Mouse (Mus musculus): ENCODE measurements around the gene Ptprcap. TPM values are rescaled to one million over a fixed set of nuclear protein-coding genes. Genes with fewer than 3 reads are reported as not detected.

Gene Ptprcap
- polyA plus RNA-seq, 1 experiment from 2014 or later = 0.51 TPM

DNA sequence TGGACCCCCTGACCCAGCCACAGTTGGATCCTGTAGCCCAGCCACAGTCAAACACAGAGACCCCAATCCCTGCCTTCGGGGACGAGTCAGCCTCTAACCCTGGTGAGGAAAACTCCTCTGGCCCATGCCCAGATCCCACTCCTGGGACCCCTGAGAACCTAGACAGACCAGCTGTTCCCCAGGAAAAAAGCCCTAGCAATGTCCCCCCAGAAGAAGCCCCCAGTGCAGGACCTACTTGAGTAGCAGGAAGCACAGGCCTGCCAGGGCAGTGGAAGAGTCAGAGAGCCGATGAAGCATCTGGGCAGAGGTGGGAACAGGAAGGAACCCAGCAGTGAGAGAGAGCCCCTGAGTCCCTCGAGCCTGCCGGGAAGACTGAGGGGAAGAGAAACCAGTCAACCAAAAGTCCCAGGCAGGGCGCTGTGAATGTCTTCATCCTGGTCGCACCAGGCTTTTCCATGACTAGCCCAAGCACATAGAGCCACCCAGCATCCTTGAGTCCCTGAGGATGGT, 9.6 kb upstream of the Ptprcap start, which contains the start of gene Cabp4:
Cabp4 (minus strand) TSS at position 275 of the 510 bp plus-strand sequence.
- no peak within 1 kb of the TSS for H3K9ac ChIP-seq (replicated peaks; ENCODE audit: low read depth, low read length)
- no peak within 1 kb of the TSS for H3K27ac ChIP-seq (ENCODE audit: low read depth, low read length)
- peaks cover 7% of the 10 kb centered on the region; the same call in 1 of the 2 replicates for H3K4me1 ChIP-seq (ENCODE audit: control insufficient read depth, insufficient read depth, low read length)
- H3K27me3 ChIP-seq (ENCODE audit: control insufficient read depth, insufficient read depth, low read length) = no peaks in the 10 kb centered on the region
- no peaks in the 10 kb centered on the region for H3K9me3 ChIP-seq (ENCODE audit: control insufficient read depth, low read length)
- WGBS = 83% methylated on average over 7 of the region's 7 CpGs
- H3K4me3 ChIP-seq (ENCODE audit: low read depth, low read length) = no peak within 1 kb of the TSS
- H3K4me2 ChIP-seq (ENCODE audit: low read depth, low read length) = no peak within 1 kb of the TSS
- no peak for ATAC-seq (ENCODE audit: low read depth)
- no peaks in the 10 kb centered on the region for H3K36me3 ChIP-seq (ENCODE audit: control insufficient read depth, insufficient read depth, low read length)

DNA sequence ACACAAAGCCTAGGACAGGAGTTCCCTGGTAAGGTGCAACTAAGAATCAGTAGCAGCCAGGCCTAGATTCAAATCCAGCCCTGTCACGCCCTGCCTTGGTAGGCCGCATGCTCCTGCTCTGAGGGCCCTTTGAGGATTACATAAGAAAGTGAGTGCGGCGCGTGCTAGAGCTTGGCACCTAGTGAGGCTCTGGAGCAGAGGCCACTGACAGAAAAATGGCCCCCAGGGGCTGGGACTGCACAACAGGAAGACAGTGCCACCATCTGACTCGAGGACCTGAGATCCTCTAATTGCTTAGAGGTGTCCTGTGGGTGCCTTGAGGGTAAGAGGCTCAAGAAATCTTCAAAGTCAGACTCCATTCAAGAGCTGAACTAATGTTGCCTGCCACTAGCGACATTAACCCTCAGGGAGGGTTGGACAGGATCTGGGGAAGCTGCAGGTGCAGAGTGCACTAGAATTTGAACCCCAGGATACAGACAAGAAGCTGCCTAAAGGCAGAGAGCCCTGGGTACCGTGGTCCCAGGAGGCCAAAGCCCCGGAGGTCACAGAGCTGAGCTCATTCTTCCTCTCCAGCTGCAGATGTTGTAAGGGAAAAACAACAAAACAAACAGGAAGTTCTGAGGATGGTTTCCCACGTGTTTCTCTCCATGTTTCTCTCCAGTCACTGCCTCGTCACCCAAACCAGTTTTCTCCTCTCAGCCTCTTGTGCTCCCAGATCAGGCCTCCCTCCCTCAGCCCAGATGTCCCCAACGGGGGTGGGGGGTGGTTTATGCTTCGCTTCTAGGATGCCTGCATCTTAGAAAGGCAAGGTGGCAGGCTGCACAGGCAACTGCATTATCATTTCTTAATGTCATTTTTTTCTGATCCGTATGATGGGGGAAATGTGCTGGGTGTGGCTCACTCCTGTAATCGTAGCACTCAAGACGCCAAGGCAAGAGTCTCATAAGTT, 8.6 kb upstream of the Ptprcap start:
- no peak overlapping the region for H3K4me2 ChIP-seq (ENCODE audit: low read depth, low read length)
- no peaks in the 10 kb centered on the region for H3K9me3 ChIP-seq (ENCODE audit: control insufficient read depth, low read length)
- H3K27me3 ChIP-seq (ENCODE audit: control insufficient read depth, insufficient read depth, low read length) = no peaks in the 10 kb centered on the region
- H3K4me1 ChIP-seq (ENCODE audit: control insufficient read depth, insufficient read depth, low read length) = peaks cover 16% of the 10 kb centered on the region
- no peak overlapping the region for H3K4me3 ChIP-seq (ENCODE audit: low read depth, low read length)
- no peak for ATAC-seq (ENCODE audit: low read depth)
- H3K36me3 ChIP-seq (ENCODE audit: control insufficient read depth, insufficient read depth, low read length) = no peaks in the 10 kb centered on the region
- no peak overlapping the region for H3K27ac ChIP-seq (ENCODE audit: low read depth, low read length)
- H3K9ac ChIP-seq (replicated peaks; ENCODE audit: low read depth, low read length) = no peak overlapping the region
- 84% methylated on average over 16 of the region's 16 CpGs for WGBS

DNA sequence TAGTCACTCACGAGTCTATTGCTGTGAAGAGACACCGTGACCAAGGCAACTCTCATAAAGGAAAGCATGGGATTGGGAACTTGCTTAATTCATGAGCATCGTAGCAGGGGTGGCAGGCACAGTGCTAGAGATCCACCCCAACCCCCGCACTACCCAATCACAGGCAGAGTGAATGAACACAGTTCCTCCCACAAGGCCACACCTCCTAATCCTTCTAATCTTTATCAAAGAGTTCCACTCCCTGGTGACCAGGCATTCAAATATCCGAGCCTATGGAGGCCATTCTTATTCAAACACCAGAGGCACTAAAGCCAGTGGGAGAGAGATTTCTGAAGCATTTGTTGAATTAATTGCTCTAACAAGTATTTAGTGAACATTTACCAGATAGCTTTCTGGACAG, 7.5 kb upstream of the Ptprcap start:
- ATAC-seq (ENCODE audit: low read depth) = no peak
- no peak overlapping the region for H3K4me3 ChIP-seq (ENCODE audit: low read depth, low read length)
- no peaks in the 10 kb centered on the region for H3K27me3 ChIP-seq (ENCODE audit: control insufficient read depth, insufficient read depth, low read length)
- H3K36me3 ChIP-seq (ENCODE audit: control insufficient read depth, insufficient read depth, low read length) = peaks cover 6% of the 10 kb centered on the region; the same call in 1 of the 2 replicates
- no peak overlapping the region for H3K27ac ChIP-seq (ENCODE audit: low read depth, low read length)
- no peak overlapping the region for H3K4me2 ChIP-seq (ENCODE audit: low read depth, low read length)
- H3K4me1 ChIP-seq (ENCODE audit: control insufficient read depth, insufficient read depth, low read length) = peaks cover 20% of the 10 kb centered on the region
- 88% methylated on average over 5 of the region's 5 CpGs for WGBS
- H3K9me3 ChIP-seq (ENCODE audit: control insufficient read depth, low read length) = no peaks in the 10 kb centered on the region
- H3K9ac ChIP-seq (replicated peaks; ENCODE audit: low read depth, low read length) = no peak overlapping the region

DNA sequence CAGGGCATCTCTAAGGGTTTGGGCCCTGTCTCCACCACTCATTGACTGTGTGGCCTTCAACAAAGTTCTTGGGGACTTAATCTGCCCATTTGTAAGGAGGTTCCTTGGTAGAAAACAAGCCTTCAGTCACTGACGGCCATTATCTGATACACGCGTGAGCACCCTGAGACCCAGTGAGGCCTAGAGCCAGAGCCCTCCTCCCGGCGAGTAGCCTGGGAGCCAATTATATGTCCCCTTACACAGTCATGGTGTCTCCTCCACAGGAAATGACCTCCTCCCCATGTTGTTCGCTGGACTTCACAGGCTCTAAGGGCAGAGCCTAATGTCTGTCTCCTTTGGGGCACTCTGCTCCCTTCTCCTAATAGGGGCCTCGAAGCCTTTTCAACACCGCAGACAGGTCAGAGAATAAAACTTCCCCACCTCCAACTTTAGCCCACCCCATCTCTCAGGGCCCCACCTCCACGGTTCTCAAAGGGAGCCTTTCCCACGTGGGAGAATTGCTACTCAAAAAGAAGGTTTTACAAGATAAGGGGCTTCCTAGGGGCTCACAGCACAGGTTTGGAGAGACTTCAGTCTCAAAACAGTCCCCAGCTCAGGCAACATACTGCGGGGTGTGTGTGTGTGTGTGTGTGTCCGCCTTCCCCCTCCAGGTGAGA, 6.9 kb upstream of the Ptprcap start:
- Histone ChIP-seq H3K4me2 (ENCODE audit: low read depth, low read length) (no peak overlapping the region), H3K36me3 (ENCODE audit: control insufficient read depth, insufficient read depth, low read length) (peaks cover 11% of the 10 kb centered on the region; the same call in 1 of the 2 replicates), H3K27ac (ENCODE audit: low read depth, low read length) (no peak overlapping the region), H3K9ac (replicated peaks; ENCODE audit: low read depth, low read length) (no peak overlapping the region), H3K4me1 (ENCODE audit: control insufficient read depth, insufficient read depth, low read length) (peaks cover 20% of the 10 kb centered on the region), H3K27me3 (ENCODE audit: control insufficient read depth, insufficient read depth, low read length) (no peaks in the 10 kb centered on the region), H3K9me3 (ENCODE audit: control insufficient read depth, low read length) (no peaks in the 10 kb centered on the region), H3K4me3 (ENCODE audit: low read depth, low read length) (no peak overlapping the region)
- no peak for ATAC-seq (ENCODE audit: low read depth)
- 64% methylated on average over 12 of the region's 12 CpGs for WGBS

DNA sequence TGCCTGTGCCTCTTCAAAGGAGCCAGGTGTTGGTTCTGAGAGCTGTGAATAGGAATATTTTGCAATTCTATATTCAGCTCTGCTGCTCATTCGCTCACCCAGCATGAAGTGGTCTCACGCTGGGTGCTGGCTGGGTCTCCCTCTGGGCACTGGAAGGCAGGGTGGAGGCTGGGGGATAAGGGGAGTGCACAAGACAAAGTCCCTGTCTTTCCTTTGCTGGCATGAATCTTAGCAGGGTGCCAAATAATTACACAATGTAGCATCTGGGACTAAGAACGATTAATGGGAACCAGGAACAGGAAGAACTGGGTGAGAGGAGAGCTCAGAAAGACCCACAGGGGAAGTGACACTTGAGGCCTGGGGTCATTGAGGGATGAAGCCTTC, 6.4 kb upstream of the Ptprcap start:
- H3K4me3 ChIP-seq (ENCODE audit: low read depth, low read length) = no peak overlapping the region
- H3K9ac ChIP-seq (replicated peaks; ENCODE audit: low read depth, low read length) = no peak overlapping the region
- H3K27me3 ChIP-seq (ENCODE audit: control insufficient read depth, insufficient read depth, low read length) = no peaks in the 10 kb centered on the region
- ATAC-seq (ENCODE audit: low read depth) = no peak
- no peak overlapping the region for H3K27ac ChIP-seq (ENCODE audit: low read depth, low read length)
- H3K9me3 ChIP-seq (ENCODE audit: control insufficient read depth, low read length) = no peaks in the 10 kb centered on the region
- WGBS = 51% methylated on average over 3 of the region's 3 CpGs
- peaks cover 12% of the 10 kb centered on the region; the same call in 1 of the 2 replicates for H3K36me3 ChIP-seq (ENCODE audit: control insufficient read depth, insufficient read depth, low read length)
- H3K4me2 ChIP-seq (ENCODE audit: low read depth, low read length) = no peak overlapping the region
- H3K4me1 ChIP-seq (ENCODE audit: control insufficient read depth, insufficient read depth, low read length) = peaks cover 20% of the 10 kb centered on the region

DNA sequence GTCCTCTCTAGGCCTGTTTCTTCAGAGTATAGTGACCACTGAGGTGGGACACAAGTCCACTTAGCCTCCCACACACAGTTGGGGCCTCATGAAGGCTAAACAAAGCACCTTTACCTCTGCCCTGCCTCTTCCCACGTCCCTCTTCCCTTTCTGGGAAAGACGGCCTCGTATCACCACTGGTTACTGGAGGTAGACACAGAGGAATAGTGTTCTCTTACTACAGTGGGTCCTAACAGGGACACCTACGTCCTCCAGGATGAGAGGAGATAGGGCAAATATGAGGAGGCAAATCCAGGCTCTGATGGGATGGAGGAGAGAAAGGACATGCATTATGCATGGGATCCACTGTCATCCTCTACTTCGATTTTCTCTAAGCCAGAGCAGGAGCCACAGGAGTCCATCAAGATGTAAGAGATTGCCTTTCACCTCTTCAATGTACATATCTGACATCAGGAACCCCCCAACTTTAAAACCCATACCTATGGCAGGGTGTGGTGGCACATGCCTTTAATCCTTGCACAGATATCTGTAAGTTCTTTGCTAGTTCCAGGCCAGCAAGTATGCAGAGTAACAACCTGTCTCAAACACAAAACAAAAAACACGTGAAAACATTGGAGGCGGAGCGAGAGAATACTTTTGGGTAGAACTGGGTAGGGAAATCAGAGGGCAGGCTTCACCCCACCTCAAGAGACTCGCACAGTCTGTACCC, 5.5 kb upstream of the Ptprcap start:
- 35% methylated on average over 9 of the region's 9 CpGs for WGBS
- peak overlapping the region; percentile 76 for H3K9ac ChIP-seq (replicated peaks; ENCODE audit: low read depth, low read length)
- peak; percentile 35 for ATAC-seq (ENCODE audit: low read depth)
- peak overlapping the region; percentile 90 for H3K4me3 ChIP-seq (ENCODE audit: low read depth, low read length)
- peak overlapping the region; percentile 89 for H3K4me2 ChIP-seq (ENCODE audit: low read depth, low read length)
- peak overlapping the region; percentile 67; the same call in 1 of the 2 replicates for H3K27ac ChIP-seq (ENCODE audit: low read depth, low read length)
- H3K4me1 ChIP-seq (ENCODE audit: control insufficient read depth, insufficient read depth, low read length) = peaks cover 20% of the 10 kb centered on the region
- H3K9me3 ChIP-seq (ENCODE audit: control insufficient read depth, low read length) = no peaks in the 10 kb centered on the region
- no peaks in the 10 kb centered on the region for H3K27me3 ChIP-seq (ENCODE audit: control insufficient read depth, insufficient read depth, low read length)
- peaks cover 12% of the 10 kb centered on the region; the same call in 1 of the 2 replicates for H3K36me3 ChIP-seq (ENCODE audit: control insufficient read depth, insufficient read depth, low read length)

DNA sequence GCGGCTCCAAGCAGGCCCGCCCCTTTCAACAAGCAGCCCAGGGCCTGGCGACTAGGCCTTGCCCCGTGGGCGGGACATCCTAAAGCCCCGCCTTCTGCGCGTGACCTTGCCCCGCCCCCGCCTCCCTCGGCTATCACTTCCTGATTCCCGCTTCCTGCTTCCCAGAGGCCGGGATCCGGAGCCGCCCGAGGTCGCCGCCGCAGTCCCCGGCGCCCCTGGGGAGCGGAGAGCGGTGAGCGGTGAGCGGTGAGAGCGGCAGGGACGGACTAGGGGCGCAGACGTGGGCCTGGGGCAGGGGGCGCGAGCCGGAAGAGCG, 5.0 kb upstream of the Ptprcap start, which contains the start of gene Coro1b:
Coro1b (plus strand) TSS at position 129 of the 316 bp plus-strand sequence.
- H3K4me2 ChIP-seq (ENCODE audit: low read depth, low read length) = peak within 1 kb of the TSS; percentile 89
- WGBS = 1% methylated on average over 29 of the region's 33 CpGs
- H3K36me3 ChIP-seq (ENCODE audit: control insufficient read depth, insufficient read depth, low read length) = peaks cover 12% of the 10 kb centered on the region; the same call in 1 of the 2 replicates
- H3K4me3 ChIP-seq (ENCODE audit: low read depth, low read length) = peak within 1 kb of the TSS; percentile 90
- H3K27ac ChIP-seq (ENCODE audit: low read depth, low read length) = peak within 1 kb of the TSS; percentile 67
- no peaks in the 10 kb centered on the region for H3K9me3 ChIP-seq (ENCODE audit: control insufficient read depth, low read length)
- peak within 1 kb of the TSS; percentile 76 for H3K9ac ChIP-seq (replicated peaks; ENCODE audit: low read depth, low read length)
- ATAC-seq (ENCODE audit: low read depth) = peak; percentile 95
- peaks cover 20% of the 10 kb centered on the region for H3K4me1 ChIP-seq (ENCODE audit: control insufficient read depth, insufficient read depth, low read length)
- H3K27me3 ChIP-seq (ENCODE audit: control insufficient read depth, insufficient read depth, low read length) = no peaks in the 10 kb centered on the region

DNA sequence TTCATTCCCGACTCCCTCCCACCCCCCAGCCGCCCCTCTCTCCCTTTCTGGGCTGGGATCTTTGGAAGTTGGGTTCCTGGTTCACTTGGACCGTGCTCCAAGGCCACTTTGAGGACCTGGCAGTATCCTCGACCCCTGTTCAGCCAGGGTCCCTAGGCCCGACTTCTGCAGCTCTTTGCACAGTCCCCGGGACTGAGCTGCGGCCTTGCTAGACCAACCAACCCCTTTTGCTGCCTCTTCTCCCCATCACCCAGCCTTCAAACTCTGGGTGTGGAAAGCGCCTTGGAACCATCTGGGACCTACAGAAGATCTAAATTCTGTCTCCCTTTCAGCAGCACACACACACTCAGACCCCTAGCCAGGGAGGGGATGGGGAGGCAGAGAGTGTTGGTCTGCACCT, 4.6 kb upstream of the Ptprcap start:
- peak overlapping the region; percentile 89 for H3K4me2 ChIP-seq (ENCODE audit: low read depth, low read length)
- peaks cover 12% of the 10 kb centered on the region; the same call in 1 of the 2 replicates for H3K36me3 ChIP-seq (ENCODE audit: control insufficient read depth, insufficient read depth, low read length)
- ATAC-seq (ENCODE audit: low read depth) = peak; percentile 15
- H3K27me3 ChIP-seq (ENCODE audit: control insufficient read depth, insufficient read depth, low read length) = no peaks in the 10 kb centered on the region
- peak overlapping the region; percentile 76 for H3K9ac ChIP-seq (replicated peaks; ENCODE audit: low read depth, low read length)
- no peaks in the 10 kb centered on the region for H3K9me3 ChIP-seq (ENCODE audit: control insufficient read depth, low read length)
- peaks cover 20% of the 10 kb centered on the region for H3K4me1 ChIP-seq (ENCODE audit: control insufficient read depth, insufficient read depth, low read length)
- H3K4me3 ChIP-seq (ENCODE audit: low read depth, low read length) = peak overlapping the region; percentile 90
- 6% methylated on average over 8 of the region's 8 CpGs for WGBS
- H3K27ac ChIP-seq (ENCODE audit: low read depth, low read length) = peak overlapping the region; percentile 67
